Mouse (Mus musculus): ENCODE results near the gene Purb.
A peak's percentile ranks its signal among the peaks of the same experiment; 100 is the strongest.
"Not testable (repeated sequence)": the region's sequence is repeated elsewhere in the genome, so short reads cannot be mapped to it uniquely, and the experiment has no call there.

The Purb gene

GRCm38 (mm10) chr11:6484244-6484959 is 8.7 kb upstream of the Purb start:
- DNase-seq = no peak

GRCm38 (mm10) chr11:6483103-6483502 is 7.4 kb upstream of the Purb start:
- DNase-seq = no peak

GRCm38 (mm10) chr11:6481669-6482185 is 6.0 kb upstream of the Purb start:
- DNase-seq = peak; percentile 91

GRCm38 (mm10) chr11:6480681-6481405 is 5.1 kb upstream of the Purb start:
- DNase-seq = no peak

- peak; percentile 90 for DNase-seq
Observed at GRCm38 (mm10) chr11:6480191-6480590, 4.5 kb upstream of the Purb start.

GRCm38 (mm10) chr11:6479231-6479630 is 3.5 kb upstream of the Purb start:
- DNase-seq = peak; percentile 44

GRCm38 (mm10) chr11:6477350-6477749 is 1.6 kb upstream of the Purb start:
- no peak for DNase-seq

GRCm38 (mm10) chr11:6476876-6477275 is 1.2 kb upstream of the Purb start:
- no peak for DNase-seq

- peak; percentile 70 for DNase-seq
Observed at GRCm38 (mm10) chr11:6474874-6475731, 614 bp downstream of the Purb start.

- no peak for DNase-seq
Observed at GRCm38 (mm10) chr11:6474381-6474780, 1.3 kb downstream of the Purb start.

- DNase-seq = no peak
Observed at GRCm38 (mm10) chr11:6472076-6472475, 3.6 kb downstream of the Purb start.

- DNase-seq = no peak
Observed at GRCm38 (mm10) chr11:6471493-6471892, 4.2 kb downstream of the Purb start.

- DNase-seq = no peak
Observed at GRCm38 (mm10) chr11:6471054-6471453, 4.7 kb downstream of the Purb start.

- DNase-seq = no peak
Observed at GRCm38 (mm10) chr11:6468541-6468940, 7.2 kb downstream of the Purb start.

GRCm38 (mm10) chr11:6465122-6465521 is 10.6 kb downstream of the Purb start:
- DNase-seq = peak; percentile 63

- DNase-seq = no peak
Observed at GRCm38 (mm10) chr11:6463159-6463837, 12.4 kb downstream of the Purb start.

GRCm38 (mm10) chr11:6456083-6456482 is 19.6 kb downstream of the Purb start:
- no peak for DNase-seq

GRCm38 (mm10) chr11:6448155-6448554 is 27.6 kb downstream of the Purb start:
- DNase-seq = not testable (repeated sequence)

- DNase-seq = no peak
Observed at GRCm38 (mm10) chr11:6447493-6447892, 28.2 kb downstream of the Purb start.

- DNase-seq = no peak
Observed at GRCm38 (mm10) chr11:6445951-6446350, 29.8 kb downstream of the Purb start.

GRCm38 (mm10) chr11:6445441-6445840 is 30.3 kb downstream of the Purb start:
- DNase-seq = no peak

- DNase-seq = peak; percentile 100
Observed at GRCm38 (mm10) chr11:6444077-6444853, 31.5 kb downstream of the Purb start, which contains the start of gene H2afv. TSS of gene H2afv (minus strand) at chr11:6444443.

Data from cerebellum, adult 9-11 months (tissue).